Mouse (Mus musculus): ENCODE data around the gene Ano6. TPM values are rescaled to one million over a fixed set of nuclear protein-coding genes. Genes with fewer than 3 reads are reported as not detected.

Gene Ano6
- polyA plus RNA-seq, 1 experiment from 2014 or later, result 37.2 TPM

- ATAC-seq (ENCODE audit: insufficient number of reproducible peaks, insufficient read depth, low FRiP score, low read depth), result peak; percentile 54; the same call in 1 of the 2 replicates
- Histone ChIP-seq H3K9me3 (ENCODE audit: control insufficient read depth, low read length) (no peaks in the 10 kb centered on the region), H3K36me3 (ENCODE audit: control insufficient read depth, insufficient read depth, low read length) (no peaks in the 10 kb centered on the region), H3K4me2 (ENCODE audit: low read length) (no peak overlapping the region), H3K4me3 (ENCODE audit: control insufficient read depth in 1 of 2, insufficient read depth in 1 of 2, low read depth in 1 of 2, low read length in 2 of 2) (no peak overlapping the region), H3K4me1 (ENCODE audit: control insufficient read depth in 2 of 2, insufficient read depth in 2 of 2, low read length in 2 of 2) (peaks cover 15 to 29% of the 10 kb centered on the region in 2 experiments), H3K27me3 (ENCODE audit: control insufficient read depth, insufficient read depth, low read length) (no peaks in the 10 kb centered on the region), H3K9ac (ENCODE audit: low read length) (no peak overlapping the region), H3K27ac (replicated peaks in 1 of 2; ENCODE audit: control insufficient read depth in 1 of 2, insufficient read depth in 1 of 2, low read depth in 2 of 2, low read length in 2 of 2) (peak overlapping the region; percentile 11 to 32; a peak in 2 of 4 replicates)
- 76% methylated on average over 7 of the region's 7 CpGs for WGBS
These were observed 115.5 kb downstream of the Ano6 start for GRCm38 (mm10) chr15:95906017-95906749.

- Histone ChIP-seq H3K36me3 (ENCODE audit: control insufficient read depth, insufficient read depth, low read length) (no peaks in the 10 kb centered on the region), H3K4me1 (ENCODE audit: control insufficient read depth in 2 of 2, insufficient read depth in 2 of 2, low read length in 2 of 2) (peaks cover 15 to 29% of the 10 kb centered on the region in 2 experiments), H3K4me3 (ENCODE audit: control insufficient read depth in 1 of 2, insufficient read depth in 1 of 2, low read depth in 1 of 2, low read length in 2 of 2) (no peak overlapping the region), H3K9ac (ENCODE audit: low read length) (no peak overlapping the region), H3K9me3 (ENCODE audit: control insufficient read depth, low read length) (no peaks in the 10 kb centered on the region), H3K27me3 (ENCODE audit: control insufficient read depth, insufficient read depth, low read length) (no peaks in the 10 kb centered on the region), H3K27ac (replicated peaks in 1 of 2; ENCODE audit: control insufficient read depth in 1 of 2, insufficient read depth in 1 of 2, low read depth in 2 of 2, low read length in 2 of 2) (peak overlapping the region; percentile 11 to 32; a peak in 2 of 4 replicates), H3K4me2 (ENCODE audit: low read length) (no peak overlapping the region)
- no peak for ATAC-seq (ENCODE audit: insufficient number of reproducible peaks, insufficient read depth, low FRiP score, low read depth)
- WGBS, result 89% methylated on average over 1 of the region's 1 CpGs
These were observed 116.2 kb downstream of the Ano6 start for GRCm38 (mm10) chr15:95906891-95907290.

GRCm38 (mm10) chr15:95907337-95907736 lies 116.7 kb downstream of the Ano6 start:
- H3K27ac ChIP-seq (replicated peaks in 1 of 2; ENCODE audit: control insufficient read depth in 1 of 2, insufficient read depth in 1 of 2, low read depth in 2 of 2, low read length in 2 of 2), result peak overlapping the region; percentile 9 to 22; a peak in 3 of 4 replicates
- H3K4me1 ChIP-seq (ENCODE audit: control insufficient read depth in 2 of 2, insufficient read depth in 2 of 2, low read length in 2 of 2), result peaks cover 13 to 25% of the 10 kb centered on the region in 2 experiments
- no peaks in the 10 kb centered on the region for H3K27me3 ChIP-seq (ENCODE audit: control insufficient read depth, insufficient read depth, low read length)
- H3K4me3 ChIP-seq (ENCODE audit: control insufficient read depth in 1 of 2, insufficient read depth in 1 of 2, low read depth in 1 of 2, low read length in 2 of 2), result no peak overlapping the region
- H3K36me3 ChIP-seq (ENCODE audit: control insufficient read depth, insufficient read depth, low read length), result no peaks in the 10 kb centered on the region
- H3K4me2 ChIP-seq (ENCODE audit: low read length), result no peak overlapping the region
- ATAC-seq (ENCODE audit: insufficient number of reproducible peaks, insufficient read depth, low FRiP score, low read depth), result peak; percentile 31; the same call in 1 of the 2 replicates
- no peaks in the 10 kb centered on the region for H3K9me3 ChIP-seq (ENCODE audit: control insufficient read depth, low read length)
- 55% methylated on average over 10 of the region's 10 CpGs for WGBS
- no peak overlapping the region for H3K9ac ChIP-seq (ENCODE audit: low read length)

GRCm38 (mm10) chr15:95907909-95908308 lies 117.3 kb downstream of the Ano6 start:
- no peak overlapping the region for H3K4me3 ChIP-seq (ENCODE audit: control insufficient read depth in 1 of 2, insufficient read depth in 1 of 2, low read depth in 1 of 2, low read length in 2 of 2)
- peaks cover 11 to 20% of the 10 kb centered on the region in 2 experiments for H3K4me1 ChIP-seq (ENCODE audit: control insufficient read depth in 2 of 2, insufficient read depth in 2 of 2, low read length in 2 of 2)
- H3K9me3 ChIP-seq (ENCODE audit: control insufficient read depth, low read length), result no peaks in the 10 kb centered on the region
- no peak overlapping the region for H3K9ac ChIP-seq (ENCODE audit: low read length)
- H3K27ac ChIP-seq (replicated peaks in 1 of 2; ENCODE audit: control insufficient read depth in 1 of 2, insufficient read depth in 1 of 2, low read depth in 2 of 2, low read length in 2 of 2), result no peak overlapping the region
- 93% methylated on average over 1 of the region's 1 CpGs for WGBS
- H3K36me3 ChIP-seq (ENCODE audit: control insufficient read depth, insufficient read depth, low read length), result no peaks in the 10 kb centered on the region
- H3K4me2 ChIP-seq (ENCODE audit: low read length), result no peak overlapping the region
- ATAC-seq (ENCODE audit: insufficient number of reproducible peaks, insufficient read depth, low FRiP score, low read depth), result no peak
- no peaks in the 10 kb centered on the region for H3K27me3 ChIP-seq (ENCODE audit: control insufficient read depth, insufficient read depth, low read length)

GRCm38 (mm10) chr15:95910099-95910780 lies 119.6 kb downstream of the Ano6 start:
- Histone ChIP-seq H3K27ac (replicated peaks in 1 of 2; ENCODE audit: control insufficient read depth in 1 of 2, insufficient read depth in 1 of 2, low read depth in 2 of 2, low read length in 2 of 2) (no peak overlapping the region), H3K4me1 (ENCODE audit: control insufficient read depth in 2 of 2, insufficient read depth in 2 of 2, low read length in 2 of 2) (peaks cover 15 to 39% of the 10 kb centered on the region in 2 experiments)
- WGBS, result 59% methylated on average over 3 of the region's 3 CpGs

GRCm38 (mm10) chr15:95914963-95915362 lies 124.3 kb downstream of the Ano6 start:
- WGBS, result 63% methylated on average over 3 of the region's 3 CpGs
- no peaks in the 10 kb centered on the region for H3K27me3 ChIP-seq (ENCODE audit: control insufficient read depth, insufficient read depth, low read length)

More at GRCm38 (mm10) chr15:95910099-95910780, 119.6 kb downstream of the Ano6 start:
- Histone ChIP-seq H3K36me3 (ENCODE audit: control insufficient read depth, insufficient read depth, low read length) (peaks cover 12% of the 10 kb centered on the region; the same call in 1 of the 2 replicates), H3K4me2 (ENCODE audit: low read length) (no peak overlapping the region), H3K4me3 (ENCODE audit: control insufficient read depth in 1 of 2, insufficient read depth in 1 of 2, low read depth in 1 of 2, low read length in 2 of 2) (no peak overlapping the region), H3K9ac (ENCODE audit: low read length) (no peak overlapping the region), H3K27me3 (ENCODE audit: control insufficient read depth, insufficient read depth, low read length) (no peaks in the 10 kb centered on the region), H3K9me3 (ENCODE audit: control insufficient read depth, low read length) (no peaks in the 10 kb centered on the region)
- ATAC-seq (ENCODE audit: insufficient number of reproducible peaks, insufficient read depth, low FRiP score, low read depth), result no peak

GRCm38 (mm10) chr15:95915477-95915876 lies 124.8 kb downstream of the Ano6 start:
- Histone ChIP-seq H3K4me2 (ENCODE audit: low read length) (no peak overlapping the region), H3K36me3 (ENCODE audit: control insufficient read depth, insufficient read depth, low read length) (peaks cover 41% of the 10 kb centered on the region), H3K4me1 (ENCODE audit: control insufficient read depth in 2 of 2, insufficient read depth in 2 of 2, low read length in 2 of 2) (peaks cover 6 to 29% of the 10 kb centered on the region in 2 experiments), H3K9ac (ENCODE audit: low read length) (no peak overlapping the region), H3K9me3 (ENCODE audit: control insufficient read depth, low read length) (no peaks in the 10 kb centered on the region), H3K27me3 (ENCODE audit: control insufficient read depth, insufficient read depth, low read length) (no peaks in the 10 kb centered on the region), H3K4me3 (ENCODE audit: control insufficient read depth in 1 of 2, insufficient read depth in 1 of 2, low read depth in 1 of 2, low read length in 2 of 2) (no peak overlapping the region), H3K27ac (replicated peaks in 1 of 2; ENCODE audit: control insufficient read depth in 1 of 2, insufficient read depth in 1 of 2, low read depth in 2 of 2, low read length in 2 of 2) (no peak overlapping the region)
- ATAC-seq (ENCODE audit: insufficient number of reproducible peaks, insufficient read depth, low FRiP score, low read depth), result no peak
- WGBS, result 89% methylated on average over 3 of the region's 3 CpGs

More at GRCm38 (mm10) chr15:95914963-95915362, 124.3 kb downstream of the Ano6 start:
- H3K9me3 ChIP-seq (ENCODE audit: control insufficient read depth, low read length), result no peaks in the 10 kb centered on the region
- no peak overlapping the region for H3K4me2 ChIP-seq (ENCODE audit: low read length)
- H3K36me3 ChIP-seq (ENCODE audit: control insufficient read depth, insufficient read depth, low read length), result peaks cover 38% of the 10 kb centered on the region
- H3K4me3 ChIP-seq (ENCODE audit: control insufficient read depth in 1 of 2, insufficient read depth in 1 of 2, low read depth in 1 of 2, low read length in 2 of 2), result no peak overlapping the region
- peaks cover 6 to 26% of the 10 kb centered on the region in 2 experiments for H3K4me1 ChIP-seq (ENCODE audit: control insufficient read depth in 2 of 2, insufficient read depth in 2 of 2, low read length in 2 of 2)
- H3K9ac ChIP-seq (ENCODE audit: low read length), result no peak overlapping the region
- peak overlapping the region in 1 of 2 experiments; percentile 50; a peak in 3 of 4 replicates for H3K27ac ChIP-seq (replicated peaks in 1 of 2; ENCODE audit: control insufficient read depth in 1 of 2, insufficient read depth in 1 of 2, low read depth in 2 of 2, low read length in 2 of 2)
- no peak for ATAC-seq (ENCODE audit: insufficient number of reproducible peaks, insufficient read depth, low FRiP score, low read depth)

All from heart, embryonic 14.5 days (tissue).